Mouse (Mus musculus): ENCODE measurements around the gene Map6. TPM values are rescaled to one million over a fixed set of nuclear protein-coding genes. Genes with fewer than 3 reads are reported as not detected.

Map6 gene
- polyA plus RNA-seq, 1 experiment from 2014 or later, result 127 TPM

DNA sequence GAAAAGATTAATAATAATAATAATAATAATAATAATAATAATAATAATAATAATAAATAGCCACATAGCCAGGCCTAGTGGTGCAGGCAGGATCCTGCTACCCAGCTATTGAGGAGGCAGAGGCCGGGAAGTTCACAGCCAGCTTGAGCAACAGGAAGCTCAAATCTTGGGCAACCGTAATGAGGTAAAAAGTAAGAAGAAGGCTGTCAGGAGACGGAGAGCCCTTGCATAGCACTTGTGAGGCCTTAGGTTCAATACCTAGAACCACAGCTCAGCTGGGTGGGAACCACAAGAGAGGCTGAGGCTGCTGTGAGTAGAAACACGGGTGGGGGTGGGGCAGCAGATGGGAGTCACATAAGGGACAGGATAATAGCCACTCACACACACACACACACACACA lies 47.3 kb downstream of the Map6 start:
- H3K9ac ChIP-seq (ENCODE audit: low read depth, low read length), result no peak overlapping the region
- H3K27me3 ChIP-seq (replicated peaks; ENCODE audit: control insufficient read depth, insufficient read depth, low read length), result no peaks in the 10 kb centered on the region
- no peak overlapping the region for H3K4me3 ChIP-seq (ENCODE audit: low read length)
- peaks cover 26% of the 10 kb centered on the region for H3K4me1 ChIP-seq (ENCODE audit: control insufficient read depth, insufficient read depth, low read depth, low read length)
- peaks cover 22% of the 10 kb centered on the region for H3K36me3 ChIP-seq (ENCODE audit: control insufficient read depth, insufficient read depth, low read length)
- ATAC-seq, result no peak
- H3K4me2 ChIP-seq (ENCODE audit: low read length), result no peak overlapping the region
- no peak overlapping the region for H3K27ac ChIP-seq (ENCODE audit: low read depth, low read length)
- WGBS, result 81% methylated on average over 4 of the region's 4 CpGs
- H3K9me3 ChIP-seq (ENCODE audit: control insufficient read depth, low read length), result no peaks in the 10 kb centered on the region

DNA sequence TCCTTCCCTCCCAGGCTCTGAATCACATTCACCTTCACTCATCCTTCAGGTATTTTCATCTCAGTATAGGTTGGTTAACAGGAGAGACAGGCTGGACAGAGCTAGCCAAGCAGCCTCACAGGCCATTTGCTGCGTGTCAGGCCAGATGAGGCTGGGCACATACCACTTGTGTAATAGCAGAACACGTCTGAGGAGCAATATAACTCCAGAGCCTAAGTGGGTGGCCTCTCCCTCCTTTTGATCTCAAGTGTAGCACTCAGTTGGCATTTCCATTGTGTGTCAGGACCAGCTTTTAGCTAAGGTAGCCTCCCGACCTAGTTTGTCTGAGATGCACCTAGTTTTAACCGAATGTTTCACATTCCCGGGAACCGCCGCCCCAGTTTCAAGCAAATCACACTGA lies 49.0 kb downstream of the Map6 start:
- H3K9ac ChIP-seq (ENCODE audit: low read depth, low read length), result no peak overlapping the region
- H3K27me3 ChIP-seq (replicated peaks; ENCODE audit: control insufficient read depth, insufficient read depth, low read length), result no peaks in the 10 kb centered on the region
- 83% methylated on average over 7 of the region's 7 CpGs for WGBS
- peaks cover 22% of the 10 kb centered on the region for H3K36me3 ChIP-seq (ENCODE audit: control insufficient read depth, insufficient read depth, low read length)
- no peak overlapping the region for H3K4me3 ChIP-seq (ENCODE audit: low read length)
- H3K27ac ChIP-seq (ENCODE audit: low read depth, low read length), result 0 out of 2 replicates have a peak overlapping the region, but pooled peaks have one; percentile 20
- H3K9me3 ChIP-seq (ENCODE audit: control insufficient read depth, low read length), result no peaks in the 10 kb centered on the region
- ATAC-seq, result no peak
- peaks cover 31% of the 10 kb centered on the region for H3K4me1 ChIP-seq (ENCODE audit: control insufficient read depth, insufficient read depth, low read depth, low read length)
- no peak overlapping the region for H3K4me2 ChIP-seq (ENCODE audit: low read length)

DNA sequence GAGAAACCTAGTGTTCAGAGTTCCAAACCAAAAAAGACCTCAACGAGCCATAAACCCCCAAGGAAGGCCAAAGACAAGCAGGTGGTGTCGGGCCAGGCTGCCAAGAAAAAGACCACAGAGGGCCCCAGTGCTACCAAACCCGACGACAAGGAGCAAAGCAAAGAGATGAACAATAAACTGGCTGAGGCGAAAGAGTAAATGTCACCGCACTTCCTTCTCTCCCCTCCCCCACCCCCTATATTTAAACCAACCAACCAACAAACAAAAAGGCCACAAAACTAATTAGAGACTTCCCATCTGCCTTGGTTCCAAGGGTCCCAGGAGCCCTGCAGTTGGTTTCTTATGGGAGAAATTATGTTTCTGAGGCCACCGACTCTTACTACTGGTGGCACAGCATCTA lies 50.2 kb downstream of the Map6 start:
- H3K9me3 ChIP-seq (ENCODE audit: control insufficient read depth, low read length), result no peaks in the 10 kb centered on the region
- H3K4me3 ChIP-seq (ENCODE audit: low read length), result no peak overlapping the region
- no peak overlapping the region for H3K9ac ChIP-seq (ENCODE audit: low read depth, low read length)
- H3K4me2 ChIP-seq (ENCODE audit: low read length), result no peak overlapping the region
- WGBS, result 49% methylated on average over 7 of the region's 7 CpGs
- ATAC-seq, result no peak
- H3K27me3 ChIP-seq (replicated peaks; ENCODE audit: control insufficient read depth, insufficient read depth, low read length), result no peaks in the 10 kb centered on the region
- H3K4me1 ChIP-seq (ENCODE audit: control insufficient read depth, insufficient read depth, low read depth, low read length), result peaks cover 19% of the 10 kb centered on the region
- H3K36me3 ChIP-seq (ENCODE audit: control insufficient read depth, insufficient read depth, low read length), result peaks cover 28% of the 10 kb centered on the region
- no peak overlapping the region for H3K27ac ChIP-seq (ENCODE audit: low read depth, low read length)

DNA sequence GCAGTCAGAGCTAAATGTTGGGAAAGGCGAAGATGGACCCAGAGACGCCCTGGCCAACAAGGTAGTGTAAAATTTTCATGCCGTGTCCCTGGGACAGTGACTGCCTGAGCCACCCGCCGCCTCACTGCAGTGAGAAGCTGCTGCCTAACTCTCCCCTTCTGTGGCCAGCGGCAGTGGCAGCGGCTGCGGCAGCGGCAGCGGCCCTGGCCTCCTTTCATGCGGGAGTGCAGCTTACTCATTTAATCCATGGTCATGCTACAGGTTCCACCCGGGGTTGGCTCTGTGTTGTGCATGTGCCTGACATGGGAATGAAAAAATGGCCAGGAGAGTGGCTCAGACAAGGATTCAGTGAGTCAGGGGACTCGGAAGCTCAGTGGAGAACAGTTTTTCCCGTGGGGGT lies 53.3 kb downstream of the Map6 start:
- ATAC-seq, result no peak
- Histone ChIP-seq H3K4me2 (ENCODE audit: low read length) (no peak overlapping the region), H3K36me3 (ENCODE audit: control insufficient read depth, insufficient read depth, low read length) (peaks cover 28% of the 10 kb centered on the region)

DNA sequence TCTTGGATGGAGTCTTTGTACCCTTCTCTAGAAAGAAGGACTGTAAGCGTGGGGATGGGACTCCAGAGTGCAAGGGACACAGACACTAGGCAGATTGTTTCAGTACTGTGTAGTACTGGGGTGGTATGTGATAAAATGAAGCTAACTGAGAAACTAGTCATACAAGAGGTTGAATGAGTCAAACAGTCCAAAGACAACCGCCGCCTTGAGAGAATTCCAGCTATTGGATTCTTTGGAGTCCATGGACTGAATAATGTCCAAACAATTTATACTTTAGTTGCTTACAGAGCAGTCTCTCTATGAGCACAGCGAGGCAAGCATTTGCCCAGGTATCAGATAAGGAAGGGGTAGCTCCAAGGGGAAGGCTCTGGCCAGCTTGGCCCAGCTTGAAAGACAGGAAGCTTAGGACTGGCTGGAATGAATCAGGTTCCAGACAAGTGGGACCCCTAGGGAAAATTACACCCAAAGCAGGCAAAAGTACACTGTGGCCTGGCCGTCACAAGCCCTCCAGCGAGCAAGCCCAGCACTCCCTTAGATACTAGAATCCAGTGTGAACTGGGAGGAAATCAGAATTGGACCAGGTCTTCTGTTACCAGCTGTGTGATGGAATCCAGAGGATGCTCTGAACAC lies 55.6 kb downstream of the Map6 start:
- no peak for ATAC-seq
- 94% methylated on average over 6 of the region's 6 CpGs for WGBS
- no peak overlapping the region for H3K4me2 ChIP-seq (ENCODE audit: low read length)
- H3K27ac ChIP-seq (ENCODE audit: low read depth, low read length), result no peak overlapping the region
- peaks cover 12% of the 10 kb centered on the region; the same call in 1 of the 2 replicates for H3K36me3 ChIP-seq (ENCODE audit: control insufficient read depth, insufficient read depth, low read length)
- H3K9ac ChIP-seq (ENCODE audit: low read depth, low read length), result no peak overlapping the region
- no peaks in the 10 kb centered on the region for H3K27me3 ChIP-seq (replicated peaks; ENCODE audit: control insufficient read depth, insufficient read depth, low read length)
- no peak overlapping the region for H3K4me3 ChIP-seq (ENCODE audit: low read length)
- H3K9me3 ChIP-seq (ENCODE audit: control insufficient read depth, low read length), result no peaks in the 10 kb centered on the region
- H3K4me1 ChIP-seq (ENCODE audit: control insufficient read depth, insufficient read depth, low read depth, low read length), result peaks cover 11% of the 10 kb centered on the region; the same call in 1 of the 2 replicates

More for the DNA sequence above, 53.3 kb downstream of the Map6 start:
- Histone ChIP-seq H3K4me3 (ENCODE audit: low read length) (no peak overlapping the region), H3K9me3 (ENCODE audit: control insufficient read depth, low read length) (no peaks in the 10 kb centered on the region), H3K4me1 (ENCODE audit: control insufficient read depth, insufficient read depth, low read depth, low read length) (peaks cover 11% of the 10 kb centered on the region; the same call in 1 of the 2 replicates), H3K9ac (ENCODE audit: low read depth, low read length) (no peak overlapping the region), H3K27me3 (replicated peaks; ENCODE audit: control insufficient read depth, insufficient read depth, low read length) (no peaks in the 10 kb centered on the region), H3K27ac (ENCODE audit: low read depth, low read length) (no peak overlapping the region; the same call in 1 of the 2 replicates)
- WGBS, result 37% methylated on average over 14 of the region's 14 CpGs

DNA sequence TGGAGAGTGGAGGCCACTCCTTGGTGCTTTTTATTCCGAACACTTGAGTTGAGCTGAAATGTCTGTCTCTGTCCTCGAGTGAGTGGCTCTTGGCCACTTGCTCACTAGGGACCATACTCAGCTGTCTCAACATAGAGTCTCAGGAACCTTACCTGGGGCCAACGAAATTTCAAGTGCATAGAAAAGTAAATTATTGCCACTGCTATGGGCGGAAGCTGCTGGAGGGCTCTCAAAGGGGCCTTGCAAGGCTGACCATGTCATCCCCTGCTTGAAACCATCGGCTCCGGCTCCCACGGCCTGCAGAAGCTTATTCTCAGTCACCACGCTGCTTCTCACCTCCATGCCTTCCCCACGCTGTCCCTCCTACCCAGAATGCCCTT lies 56.1 kb downstream of the Map6 start:
- Histone ChIP-seq H3K27me3 (replicated peaks; ENCODE audit: control insufficient read depth, insufficient read depth, low read length) (no peaks in the 10 kb centered on the region), H3K9me3 (ENCODE audit: control insufficient read depth, low read length) (no peaks in the 10 kb centered on the region), H3K36me3 (ENCODE audit: control insufficient read depth, insufficient read depth, low read length) (peaks cover 12% of the 10 kb centered on the region; the same call in 1 of the 2 replicates), H3K4me2 (ENCODE audit: low read length) (no peak overlapping the region), H3K4me1 (ENCODE audit: control insufficient read depth, insufficient read depth, low read depth, low read length) (peaks cover 11% of the 10 kb centered on the region; the same call in 1 of the 2 replicates), H3K9ac (ENCODE audit: low read depth, low read length) (no peak overlapping the region), H3K27ac (ENCODE audit: low read depth, low read length) (no peak overlapping the region), H3K4me3 (ENCODE audit: low read length) (no peak overlapping the region)
- WGBS, result 87% methylated on average over 9 of the region's 9 CpGs
- no peak for ATAC-seq

DNA sequence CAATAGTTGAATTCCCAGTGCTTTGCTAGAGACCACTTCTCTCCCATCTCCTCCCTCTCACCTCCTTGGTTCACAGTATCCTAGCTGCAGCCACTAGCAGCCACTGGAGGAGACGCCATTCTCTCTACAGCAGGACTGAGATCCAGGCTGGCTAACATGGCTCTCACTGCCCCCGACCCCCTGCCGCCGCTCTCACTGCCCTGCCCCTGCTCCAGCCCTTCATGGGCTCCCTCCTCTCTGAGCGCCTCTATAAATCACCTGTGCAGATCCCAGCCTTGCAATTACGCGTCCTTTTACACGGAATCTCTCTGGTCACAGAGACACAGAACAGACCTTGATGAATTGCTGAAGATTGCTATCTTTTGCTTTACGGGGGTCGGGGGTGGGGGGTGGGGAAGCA lies 57.6 kb downstream of the Map6 start:
- Histone ChIP-seq H3K27me3 (replicated peaks; ENCODE audit: control insufficient read depth, insufficient read depth, low read length) (no peaks in the 10 kb centered on the region), H3K4me1 (ENCODE audit: control insufficient read depth, insufficient read depth, low read depth, low read length) (peaks cover 17% of the 10 kb centered on the region)

DNA sequence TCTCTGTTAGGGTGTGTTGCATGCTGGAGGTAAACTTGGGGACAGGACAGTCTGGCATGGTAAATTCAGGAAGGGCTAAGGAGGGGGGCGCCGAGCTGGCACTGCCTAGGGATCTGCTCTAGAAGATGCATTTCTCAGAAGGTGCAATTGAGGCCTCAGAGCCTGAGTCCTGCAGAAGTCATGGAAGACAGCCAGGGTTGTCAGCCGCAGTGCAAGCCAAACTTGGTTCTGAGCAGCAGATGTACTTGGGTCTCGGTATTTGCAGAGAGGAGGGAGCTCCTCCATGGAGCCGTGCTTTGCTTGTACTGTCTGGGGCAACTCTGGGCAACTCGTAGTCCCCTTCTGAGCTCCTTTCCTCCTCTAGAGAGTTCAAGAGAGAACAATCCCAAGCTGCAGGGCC lies 58.9 kb downstream of the Map6 start:
- no peaks in the 10 kb centered on the region for H3K27me3 ChIP-seq (replicated peaks; ENCODE audit: control insufficient read depth, insufficient read depth, low read length)
- H3K4me2 ChIP-seq (ENCODE audit: low read length), result no peak overlapping the region
- H3K4me1 ChIP-seq (ENCODE audit: control insufficient read depth, insufficient read depth, low read depth, low read length), result peaks cover 13% of the 10 kb centered on the region
- 64% methylated on average over 6 of the region's 6 CpGs for WGBS
- H3K36me3 ChIP-seq (ENCODE audit: control insufficient read depth, insufficient read depth, low read length), result peaks cover 11% of the 10 kb centered on the region
- H3K4me3 ChIP-seq (ENCODE audit: low read length), result no peak overlapping the region
- no peaks in the 10 kb centered on the region for H3K9me3 ChIP-seq (ENCODE audit: control insufficient read depth, low read length)
- no peak overlapping the region for H3K27ac ChIP-seq (ENCODE audit: low read depth, low read length)
- ATAC-seq, result 0 out of 2 replicates have a peak, but pooled peaks have one; percentile 1
- H3K9ac ChIP-seq (ENCODE audit: low read depth, low read length), result no peak overlapping the region

More for the DNA sequence above, 57.6 kb downstream of the Map6 start:
- WGBS, result 29% methylated on average over 10 of the region's 10 CpGs
- H3K4me2 ChIP-seq (ENCODE audit: low read length), result no peak overlapping the region
- H3K9ac ChIP-seq (ENCODE audit: low read depth, low read length), result no peak overlapping the region
- H3K27ac ChIP-seq (ENCODE audit: low read depth, low read length), result no peak overlapping the region
- ATAC-seq, result no peak
- no peaks in the 10 kb centered on the region for H3K9me3 ChIP-seq (ENCODE audit: control insufficient read depth, low read length)
- no peak overlapping the region for H3K4me3 ChIP-seq (ENCODE audit: low read length)
- peaks cover 7% of the 10 kb centered on the region; the same call in 1 of the 2 replicates for H3K36me3 ChIP-seq (ENCODE audit: control insufficient read depth, insufficient read depth, low read length)

DNA sequence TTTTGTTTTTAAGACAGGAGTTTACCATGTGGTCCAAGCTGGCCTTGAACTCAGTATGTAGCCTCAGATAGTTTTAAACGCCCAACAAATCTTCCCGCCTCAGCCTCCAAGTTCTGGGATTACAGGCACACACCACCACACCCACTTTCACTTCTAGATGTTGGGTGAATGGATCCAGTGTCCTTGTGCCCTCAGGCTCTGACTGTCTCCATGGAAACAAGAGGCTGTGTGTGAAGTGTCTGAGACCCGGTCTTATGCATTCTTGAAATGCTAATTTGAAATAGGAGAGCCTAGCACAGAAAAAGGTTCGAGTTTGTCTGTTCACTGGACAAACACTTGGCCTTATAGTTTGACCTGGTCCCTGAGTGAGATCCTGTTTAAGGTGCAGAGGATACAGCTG lies 61.6 kb downstream of the Map6 start:
- H3K9ac ChIP-seq (ENCODE audit: low read depth, low read length), result no peak overlapping the region
- H3K9me3 ChIP-seq (ENCODE audit: control insufficient read depth, low read length), result no peaks in the 10 kb centered on the region
- ATAC-seq, result no peak
- no peak overlapping the region for H3K4me3 ChIP-seq (ENCODE audit: low read length)
- peaks cover 4% of the 10 kb centered on the region; the same call in 1 of the 2 replicates for H3K36me3 ChIP-seq (ENCODE audit: control insufficient read depth, insufficient read depth, low read length)
- H3K4me2 ChIP-seq (ENCODE audit: low read length), result no peak overlapping the region
- no peaks in the 10 kb centered on the region for H3K27me3 ChIP-seq (replicated peaks; ENCODE audit: control insufficient read depth, insufficient read depth, low read length)
- H3K27ac ChIP-seq (ENCODE audit: low read depth, low read length), result no peak overlapping the region
- peaks cover 13% of the 10 kb centered on the region for H3K4me1 ChIP-seq (ENCODE audit: control insufficient read depth, insufficient read depth, low read depth, low read length)
- WGBS, result 39% methylated on average over 4 of the region's 4 CpGs
